Mouse (Mus musculus) cerebellum, adult 2 months (tissue): ENCODE data around the gene Bach2.

Source experiments
- CTCF ChIP-seq: fragments of 200-500 bp; IDR thresholded peaks from 2 replicates; pipeline ENCODE4 v1.5.1; 2011; ENCODE audit warnings: low read depth, mild to moderate bottlenecking, control low read depth, low read length, moderate library complexity, borderline replicate concordance; ENCODE audit not compliant: insufficient read depth
- POLR2A ChIP-seq: fragments of 200-500 bp; IDR thresholded peaks from 2 replicates; pipeline ENCODE4 v1.6.1; 2011; ENCODE audit warnings: low read length, control low read depth, borderline replicate concordance; ENCODE audit not compliant: insufficient read depth

DNA sequence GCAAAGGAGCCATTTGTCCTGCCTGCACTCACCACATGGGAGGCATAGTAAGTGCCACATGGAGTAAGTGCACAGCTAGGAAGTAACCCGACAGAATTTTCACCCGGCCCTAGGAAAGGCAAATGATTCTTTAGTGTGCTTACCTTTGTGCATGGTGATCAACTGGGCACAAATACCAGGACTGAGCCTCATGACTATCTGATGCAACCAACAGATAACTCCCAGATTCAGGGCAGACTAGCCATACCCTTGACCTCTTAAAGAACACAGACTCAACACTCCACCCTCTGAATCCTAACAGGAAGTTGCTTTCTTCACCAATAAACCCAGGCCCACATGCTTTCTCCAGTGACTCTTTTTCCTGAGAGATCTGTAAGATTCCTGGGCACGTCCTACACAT is 332.8 kb downstream of the Bach2 start:
- TF ChIP-seq CTCF (no peak), POLR2A (no peak)
